ENCODE assay signal across 8 mouse cellular contexts in the genomic region with DNA sequence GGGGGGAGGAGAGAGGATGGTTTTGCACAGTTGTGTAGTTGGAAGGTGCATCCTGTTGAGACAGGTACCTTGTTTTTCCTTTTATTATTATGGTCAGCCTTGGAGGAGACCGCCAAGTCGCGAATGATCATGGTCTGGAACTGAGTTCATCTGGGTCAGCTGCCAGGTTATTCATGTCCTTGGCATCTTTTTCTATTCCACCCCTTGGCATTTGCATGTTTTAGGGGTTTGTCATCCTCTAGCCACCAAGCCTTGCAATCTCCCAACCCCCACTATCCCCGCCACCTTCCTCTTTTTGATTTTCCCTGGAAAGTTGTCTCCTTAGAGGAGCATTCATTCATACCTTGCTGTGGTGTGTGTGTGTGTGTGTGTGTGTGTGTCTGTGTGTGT. TPM values are rescaled to one million over a fixed set of nuclear protein-coding genes. Genes with fewer than 3 reads are reported as not detected.
DNase-seq lines count a peak whose midpoint lies in the region; ATAC-seq lines count a peak whose summit lies in the region.

No protein-coding gene starts in this region.

- 18% methylated on average over 4 of the region's 4 CpGs for WGBS in heart, embryonic 11.5 days (ENCODE audit: insufficient replicate concordance)
- 13% methylated on average over 4 of the region's 4 CpGs for WGBS in limb, embryonic 12.5 days
- WGBS in neural tube, embryonic 14.5 days, result 21% methylated on average over 4 of the region's 4 CpGs

- no peaks in the 10 kb centered on the region for H3K9me3 ChIP-seq in heart, embryonic 11.5 days (replicated peaks; ENCODE audit: control insufficient read depth, low read length)
- H3K9me3 ChIP-seq in limb, embryonic 12.5 days, result no peaks in the 10 kb centered on the region
- no peaks in the 10 kb centered on the region for H3K9me3 ChIP-seq in neural tube, embryonic 14.5 days (ENCODE audit: control insufficient read depth, low read length)

- H3K27ac ChIP-seq in heart, embryonic 11.5 days (ENCODE audit: low read depth, low read length), result peak overlapping the region; percentile 54
- H3K27ac ChIP-seq in limb, embryonic 12.5 days, result no peak overlapping the region; the same call in 1 of the 2 replicates
- H3K27ac ChIP-seq in neural tube, embryonic 14.5 days (ENCODE audit: low read depth, low read length), result no peak overlapping the region

- no peak; the same call in 1 of the 2 replicates for ATAC-seq in cerebellum, adult (ENCODE audit: insufficient number of reproducible peaks, low FRiP score, low TSS enrichment)
- no peak for ATAC-seq in heart, embryonic 11.5 days (replicated peaks; ENCODE audit: insufficient number of reproducible peaks, low FRiP score, low TSS enrichment)
- ATAC-seq in limb, embryonic 12.5 days (ENCODE audit: insufficient number of reproducible peaks, insufficient read depth, low FRiP score, low TSS enrichment, low read depth), result no peak
- ATAC-seq in neural tube, embryonic 14.5 days (ENCODE audit: low read depth), result peak; percentile 1; the same call in 1 of the 2 replicates

- H3K4me1 ChIP-seq in heart, embryonic 11.5 days (ENCODE audit: control insufficient read depth, insufficient read depth, low read length), result 0 out of 2 replicates have a peak, but pooled peaks cover 2% of the 10 kb centered on the region
- peaks cover 16% of the 10 kb centered on the region for H3K4me1 ChIP-seq in limb, embryonic 12.5 days (replicated peaks)
- peaks cover 9% of the 10 kb centered on the region; the same call in 1 of the 2 replicates for H3K4me1 ChIP-seq in neural tube, embryonic 14.5 days (ENCODE audit: control insufficient read depth, insufficient read depth, low read length)

- no peaks in the 10 kb centered on the region for H3K27me3 ChIP-seq in heart, embryonic 11.5 days (ENCODE audit: control insufficient read depth, insufficient read depth, low read length)
- no peaks in the 10 kb centered on the region; the same call in 1 of the 2 replicates for H3K27me3 ChIP-seq in limb, embryonic 12.5 days
- H3K27me3 ChIP-seq in neural tube, embryonic 14.5 days (ENCODE audit: control insufficient read depth, insufficient read depth, low read length), result no peaks in the 10 kb centered on the region; the same call in 1 of the 2 replicates

- peak overlapping the region; percentile 94 for H3K4me3 ChIP-seq in heart, embryonic 11.5 days (ENCODE audit: low read depth, low read length)
- peak overlapping the region; percentile 80 for H3K4me3 ChIP-seq in limb, embryonic 12.5 days (replicated peaks)
- peak overlapping the region; percentile 60 for H3K4me3 ChIP-seq in neural tube, embryonic 14.5 days (ENCODE audit: low read depth, low read length)

- DNase-seq in cerebellum, adult 11-12 months, result peak; percentile 75
- DNase-seq in urinary bladder, postnatal 25 days (ENCODE audit: low spot score), result peak; percentile 24
- no peak for DNase-seq in urinary bladder, postnatal 10 days (ENCODE audit: low spot score)
- DNase-seq in frontal cortex, postnatal 14 days (ENCODE audit: low spot score in 2 of 2), result no peak

- H3K36me3 ChIP-seq in heart, embryonic 11.5 days (ENCODE audit: control insufficient read depth, insufficient read depth, low read length), result no peaks in the 10 kb centered on the region
- H3K36me3 ChIP-seq in limb, embryonic 12.5 days, result no peaks in the 10 kb centered on the region
- no peaks in the 10 kb centered on the region for H3K36me3 ChIP-seq in neural tube, embryonic 14.5 days (ENCODE audit: control insufficient read depth, insufficient read depth, low read length)

- peak overlapping the region; percentile 81 for H3K4me2 ChIP-seq in heart, embryonic 11.5 days
- H3K4me2 ChIP-seq in limb, embryonic 12.5 days, result peak overlapping the region; percentile 80
- H3K4me2 ChIP-seq in neural tube, embryonic 14.5 days (ENCODE audit: low read depth, low read length), result peak overlapping the region; percentile 70

- peak overlapping the region; percentile 78 for H3K9ac ChIP-seq in heart, embryonic 11.5 days (ENCODE audit: low read depth, low read length)
- peak overlapping the region; percentile 79 for H3K9ac ChIP-seq in limb, embryonic 12.5 days (replicated peaks)
- peak overlapping the region; percentile 92 for H3K9ac ChIP-seq in neural tube, embryonic 14.5 days (replicated peaks; ENCODE audit: low read depth, low read length)

RNA-seq across cellular contexts. Expression of a gene that starts 0.8 kb away (rescaled TPM):
- 10.2 and 11.5 TPM in 2 replicates for polyA plus RNA-seq in heart, embryonic 11.5 days (2014; fragmentation: Nextera tagmentation; extraction: Ambion mirVana)
- polyA plus RNA-seq in limb, embryonic 12.5 days (2016; fragmentation: Nextera tagmentation; extraction: Ambion mirVana), result 14.0 and 14.4 TPM in 2 replicates
- 23.5 and 24.3 TPM in 2 replicates for polyA plus RNA-seq in neural tube, embryonic 14.5 days (2014; fragmentation: Nextera tagmentation; extraction: Ambion mirVana)

RNA-seq across cellular contexts. Expression of a gene that starts 50.5 kb away (rescaled TPM):
- 0.04 TPM in 1 of 2 replicates, not detected in the other for polyA plus RNA-seq in heart, embryonic 11.5 days (2014; fragmentation: Nextera tagmentation; extraction: Ambion mirVana)
- 0.18 and 0.33 TPM in 2 replicates for polyA plus RNA-seq in limb, embryonic 12.5 days (2016; fragmentation: Nextera tagmentation; extraction: Ambion mirVana)
- 0.09 and 0.19 TPM in 2 replicates for polyA plus RNA-seq in neural tube, embryonic 14.5 days (2014; fragmentation: Nextera tagmentation; extraction: Ambion mirVana)

Comparison
In these comparisons a context has a peak if more than half of its experiments do, and no peak if none do; other contexts are left out.
1. DNase-seq: peak in cerebellum, adult 11-12 months (single experiment) and urinary bladder, postnatal 25 days (single experiment); none in urinary bladder, postnatal 10 days (single experiment) and frontal cortex, postnatal 14 days (0 of 2).
2. Peak in every context shown above with its lines, with median percentiles within 50 percentile points of each other: H3K4me2 ChIP-seq, H3K4me3 ChIP-seq and H3K9ac ChIP-seq.